Mouse (Mus musculus) gastrocnemius, adult 2 months (tissue): ENCODE measurements around the gene Sec23b. TPM values are rescaled to one million over a fixed set of nuclear protein-coding genes. Genes with fewer than 3 reads are reported as not detected.

Source experiments
- DNase-seq: peaks from one replicate; pipeline ENCODE4 v3.0.0; 2022
- H3K27ac ChIP-seq: fragments of 200-600 bp; 2 replicates; pipeline ENCODE4 v1.8.1; 2022; ENCODE audit warnings: mild to moderate bottlenecking
- H3K4me3 ChIP-seq: fragments of 200-600 bp; 2 replicates; pipeline ENCODE4 v1.8.1; 2022; ENCODE audit warnings: mild to moderate bottlenecking, moderate library complexity
- CTCF ChIP-seq: fragments of 200-600 bp; IDR thresholded peaks from 2 replicates; pipeline ENCODE4 v1.8.1; 2022; ENCODE audit warnings: antibody characterized with exemption, mild to moderate bottlenecking, moderate library complexity
- intact Hi-C: fragments of 180-260 bp; cut with DNase I; formaldehyde crosslinking; loops from one replicate; pipeline ENCODE4 v1.15.1; 2025
- long read RNA-seq, 2 experiments: library from polyadenylated mRNA; stranded (forward); transcript quantifications; one replicate each; pipeline ENCODE4 v2.0.0; 2021
- total RNA-seq, 2 experiments: library from RNA; stranded (reverse); gene quantifications; 2 replicates each; pipeline ENCODE4 v1.2.3; 2021

Gene Sec23b
- 10 to 100 TPM; 11.4 to 12.5 TPM for total RNA-seq
- long read RNA-seq, experiment 1, transcript Sec23b-201 (20 exons, 2,779 nt), result major isoform, 6 of 23 reads
- long read RNA-seq, experiment 1, partial matches to known transcripts, result 5 of 23 reads
- long read RNA-seq, experiment 1, other reads (novel, unspliced or antisense), result 12 of 23 reads
- long read RNA-seq, experiment 2, partial matches to known transcripts, result 6 of 31 reads
- long read RNA-seq, experiment 2, other reads (novel, unspliced or antisense), result 22 of 31 reads

DNA sequence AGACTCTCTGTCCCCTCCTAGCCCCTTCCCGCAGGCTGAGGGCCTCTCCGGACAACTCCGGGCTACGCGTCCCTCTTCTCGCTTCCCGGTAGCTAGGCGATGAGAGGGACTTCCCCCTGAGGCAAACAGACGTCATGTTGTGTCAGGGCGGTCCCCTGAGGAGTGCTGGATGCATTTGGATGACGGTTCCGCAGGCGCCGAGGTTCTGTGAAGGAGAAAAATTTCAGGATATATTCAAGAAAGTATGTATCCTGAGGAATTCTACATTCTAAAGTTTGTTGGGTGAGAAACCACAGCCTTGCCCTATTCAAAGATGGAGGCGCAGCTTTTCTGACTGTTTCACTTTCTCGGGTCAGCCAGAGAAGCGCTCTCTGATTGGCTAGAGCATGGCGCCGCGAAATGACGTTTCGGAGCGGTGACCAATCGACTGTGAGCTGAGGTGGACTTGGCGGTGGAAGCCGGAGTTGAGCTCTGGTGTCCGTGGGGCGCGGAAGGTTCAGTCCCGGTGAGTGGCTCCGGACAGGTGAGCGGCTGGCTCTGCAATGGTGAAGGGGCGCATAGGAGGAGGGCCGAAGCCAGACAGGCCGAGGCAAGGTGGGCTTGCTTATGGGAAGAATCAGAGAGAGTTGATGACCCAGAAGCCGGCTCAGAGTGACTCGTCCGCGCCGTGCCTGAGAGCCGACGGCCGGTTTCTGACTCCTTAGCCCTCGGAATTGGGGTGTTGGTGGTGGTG, at the start of gene Sec23b:
Gene Sec23b, plus strand, starts transcription at position 410 of the 733 bp plus-strand sequence.
- intact Hi-C loops, result loop anchor here (1.0 to 2.0 kb wide), 3 partner anchors 28 to 187 kb away; partner anchors contain the start of genes Kat14, Pet117 and Smim26
- H3K27ac ChIP-seq, result peak within 1 kb of the TSS; percentile 95
- TF ChIP-seq CTCF, result no peak; the same call in 1 of the 2 replicates
- H3K4me3 ChIP-seq, result peak within 1 kb of the TSS; percentile 83
- peak; percentile 97 for DNase-seq

DNA sequence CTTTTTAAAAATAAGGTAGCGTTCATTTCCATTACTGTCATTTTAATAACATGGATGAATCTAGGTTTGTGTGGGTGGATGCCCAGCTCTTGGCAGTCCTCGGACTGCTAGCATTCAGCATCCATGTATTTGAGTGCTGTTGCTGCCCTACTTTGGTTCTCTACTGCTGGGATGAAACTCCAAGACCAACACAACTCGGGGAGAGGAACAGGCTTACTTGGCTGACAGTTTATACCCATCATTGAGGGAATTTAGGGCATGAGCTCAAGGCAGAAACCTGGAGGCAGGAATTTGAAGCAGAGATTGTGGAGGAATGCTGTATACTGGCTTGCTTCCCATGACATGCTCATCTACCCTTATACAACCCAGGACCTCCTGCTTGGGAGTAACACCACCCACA, 41.4 kb upstream of the Sec23b start:
- TF ChIP-seq CTCF, result no peak
- no peak overlapping the region for H3K4me3 ChIP-seq
- intact Hi-C loops, result no loop called here
- no peak for DNase-seq
- no peak overlapping the region for H3K27ac ChIP-seq

DNA sequence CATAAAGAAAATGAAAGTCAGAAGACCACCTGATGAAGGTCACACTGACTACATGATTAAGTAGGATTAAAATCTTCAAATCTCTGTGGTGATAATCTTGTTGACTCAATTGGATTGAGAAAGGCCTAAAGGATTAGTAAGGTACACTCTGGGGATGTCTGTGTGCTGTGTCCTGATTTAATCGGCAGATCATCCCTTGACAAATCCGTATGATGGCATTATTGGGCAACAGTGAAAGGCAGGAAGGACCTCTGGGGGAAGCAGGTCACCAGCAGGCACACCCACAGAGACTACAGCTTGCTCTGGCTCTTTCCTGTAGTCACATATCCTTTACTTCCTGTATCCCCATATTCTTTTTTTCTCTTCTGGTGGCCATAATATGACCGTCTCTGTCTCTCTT, 36.3 kb upstream of the Sec23b start:
- Histone ChIP-seq H3K27ac (no peak overlapping the region), H3K4me3 (no peak overlapping the region)
- no peak for TF ChIP-seq CTCF
- intact Hi-C loops, result loop anchor here (10.0 kb wide), 1 partner anchor 145 kb away; no protein-coding TSS in a partner anchor
- no peak for DNase-seq

DNA sequence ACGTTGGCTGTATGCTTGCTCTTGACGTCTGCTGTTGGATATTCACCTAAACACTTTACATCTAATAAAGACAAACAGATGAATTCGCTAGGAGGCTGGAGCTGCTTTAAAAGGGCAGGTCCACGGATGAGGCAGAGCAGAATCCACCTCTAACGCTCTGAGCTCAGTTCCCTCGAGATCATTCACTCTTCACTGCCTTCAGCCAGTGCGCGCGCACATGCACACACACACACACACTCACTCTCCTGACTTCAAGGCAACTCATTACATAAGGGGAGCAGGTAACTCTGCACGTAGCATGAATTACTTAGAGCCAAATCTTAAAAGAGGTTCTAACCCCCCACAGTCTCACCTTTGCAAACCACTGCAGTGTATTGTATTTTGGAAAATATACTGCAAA, 30.2 kb upstream of the Sec23b start:
- H3K27ac ChIP-seq, result no peak overlapping the region
- H3K4me3 ChIP-seq, result no peak overlapping the region
- TF ChIP-seq CTCF, result no peak
- DNase-seq, result no peak
- intact Hi-C loops, result loop anchor here (2.0 to 10.0 kb wide), 2 partner anchors 69 to 151 kb away; partner anchors contain the start of gene Smim26

DNA sequence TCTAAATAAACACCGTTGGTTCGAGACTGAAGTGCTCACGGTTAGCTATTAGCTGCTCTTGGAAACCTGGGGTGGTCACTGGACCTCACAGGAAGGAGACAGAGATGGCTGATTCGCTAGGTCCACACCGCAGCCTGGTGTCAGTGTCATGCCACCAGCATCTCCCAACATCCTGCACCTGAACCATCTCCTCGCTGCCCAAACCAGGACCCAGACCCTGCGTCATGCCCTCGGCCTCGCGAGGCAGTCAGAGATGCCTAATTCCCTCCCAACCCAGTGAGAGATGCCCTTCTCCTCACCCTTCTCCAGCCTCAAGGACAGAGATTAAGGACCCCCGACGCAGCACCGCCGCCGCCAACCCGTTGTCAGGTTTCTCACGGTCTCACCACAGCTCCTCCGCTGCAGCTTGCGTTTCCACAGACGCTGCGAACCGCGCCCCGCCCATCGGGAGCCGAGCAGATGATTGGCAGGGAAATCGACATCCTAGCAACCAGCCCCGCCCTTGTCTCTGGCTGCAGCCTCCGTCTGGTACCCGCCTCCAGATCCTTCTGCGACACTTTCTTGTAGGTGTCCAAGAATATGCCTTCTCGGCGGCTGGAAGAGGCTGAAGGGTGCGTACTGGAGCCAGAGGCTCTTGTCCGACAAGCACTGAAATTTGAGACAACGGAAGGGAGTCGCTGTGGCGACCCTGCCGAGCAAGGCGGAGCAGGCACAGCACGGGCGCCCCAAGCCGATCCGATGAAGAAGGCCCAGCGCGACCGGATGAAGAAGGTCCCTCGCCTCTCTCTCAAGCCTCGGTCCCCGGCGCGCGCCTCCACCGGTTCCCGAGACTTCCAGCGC, 28.8 kb upstream of the Sec23b start, which contains the start of the genes Dzank1 and Polr3f:
Gene Dzank1, minus strand, starts transcription at position 434 of the 840 bp plus-strand sequence.
Gene Polr3f, plus strand, starts transcription at position 738 of the 840 bp plus-strand sequence.
- intact Hi-C loops, result loop anchor here (2.0 to 10.0 kb wide), 2 partner anchors 68 to 152 kb away; partner anchors contain the start of gene Smim26
- H3K4me3 ChIP-seq, result peak within 1 kb of the TSS; percentile 86
- peak; percentile 96 for DNase-seq
- H3K27ac ChIP-seq, result peak within 1 kb of the TSS; percentile 99
- TF ChIP-seq CTCF, result no peak

DNA sequence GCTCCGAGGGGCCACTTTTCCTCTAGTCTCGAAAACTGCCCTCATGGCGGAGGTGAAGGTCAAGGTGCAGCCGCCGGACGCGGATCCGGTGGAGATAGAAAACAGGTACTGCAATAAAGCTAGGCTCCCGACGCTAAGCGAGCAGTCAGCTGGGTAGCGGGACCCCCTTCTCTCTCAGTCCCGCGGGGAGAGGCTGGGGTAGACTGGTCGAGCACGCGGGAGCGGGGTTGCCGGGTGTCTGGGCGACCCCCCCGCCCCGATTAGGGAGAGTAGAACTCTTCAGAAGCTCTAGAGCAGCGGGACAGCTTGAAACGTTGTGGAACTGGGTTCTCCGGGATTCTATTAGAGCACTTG, 28.2 kb upstream of the Sec23b start:
- intact Hi-C loops, result loop anchor here (1.0 to 10.0 kb wide), 3 partner anchors 29 to 153 kb away; partner anchors contain the start of genes Sec23b and Smim26
- TF ChIP-seq CTCF, result no peak
- Histone ChIP-seq H3K4me3 (peak overlapping the region; percentile 86), H3K27ac (peak overlapping the region; percentile 99)
- no peak for DNase-seq

DNA sequence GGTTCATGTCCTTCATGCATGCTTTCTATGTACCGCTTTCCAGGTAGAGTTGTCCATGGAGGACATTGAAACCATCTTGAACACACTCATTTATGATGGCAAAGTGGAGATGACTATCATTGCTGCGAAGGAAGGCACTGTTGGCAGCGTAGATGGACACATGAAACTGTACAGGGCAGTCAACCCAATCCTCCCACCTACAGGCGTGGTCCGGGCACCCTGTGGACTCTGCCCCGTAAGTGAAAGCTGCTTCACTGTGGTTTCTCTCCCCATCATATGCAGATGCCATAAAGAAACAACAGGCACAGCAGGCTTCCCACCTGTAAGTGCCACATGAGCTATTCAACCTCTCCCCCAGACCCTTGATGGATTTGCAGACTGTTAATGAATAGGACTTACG, 18.9 kb upstream of the Sec23b start:
- no peak for TF ChIP-seq CTCF
- H3K4me3 ChIP-seq, result no peak overlapping the region
- DNase-seq, result no peak
- no peak overlapping the region for H3K27ac ChIP-seq
- intact Hi-C loops, result no loop called here

DNA sequence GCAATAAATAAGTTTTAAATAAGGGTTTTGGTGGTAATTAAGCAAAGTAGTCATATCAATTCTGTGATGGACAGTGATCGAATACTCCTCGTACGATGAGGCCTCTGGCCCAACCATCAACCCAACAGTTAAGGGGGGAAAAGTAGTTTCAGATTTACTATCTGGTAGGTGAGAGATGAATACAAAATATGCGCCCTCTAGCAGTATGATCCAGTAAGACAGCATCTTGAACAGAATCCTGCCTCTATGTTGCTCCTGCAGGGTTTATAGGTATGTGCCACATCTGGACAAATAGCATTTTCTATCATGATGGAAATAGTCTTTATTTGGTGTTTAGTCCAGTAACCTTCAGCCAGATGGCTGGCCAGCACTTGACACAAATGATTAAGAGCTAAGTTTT, 14.8 kb upstream of the Sec23b start:
- no peak for TF ChIP-seq CTCF
- Histone ChIP-seq H3K4me3 (no peak overlapping the region), H3K27ac (no peak overlapping the region)
- no peak for DNase-seq
- intact Hi-C loops, result no loop called here

DNA sequence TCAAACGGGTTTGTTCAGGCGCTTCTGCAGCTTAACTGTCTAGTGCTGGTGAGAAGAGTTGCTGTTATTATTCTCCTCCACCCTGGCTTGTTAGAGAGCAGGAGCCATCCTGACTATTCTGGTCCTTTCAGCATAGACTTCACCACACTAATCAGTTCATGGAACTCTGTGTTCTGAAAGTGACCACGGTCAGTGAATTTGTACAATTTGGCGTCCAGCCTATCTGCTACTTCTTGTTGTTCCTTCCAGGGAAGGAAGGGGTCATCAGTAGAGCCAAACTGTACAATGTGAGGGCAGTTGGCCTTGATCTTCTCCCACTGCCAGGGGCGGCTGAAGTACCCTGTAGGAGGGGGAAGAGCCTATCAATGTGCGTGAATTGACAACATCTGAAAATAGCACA, 12.4 kb upstream of the Sec23b start:
- no peak overlapping the region for H3K4me3 ChIP-seq
- TF ChIP-seq CTCF, result no peak
- intact Hi-C loops, result no loop called here
- no peak overlapping the region for H3K27ac ChIP-seq
- no peak for DNase-seq

DNA sequence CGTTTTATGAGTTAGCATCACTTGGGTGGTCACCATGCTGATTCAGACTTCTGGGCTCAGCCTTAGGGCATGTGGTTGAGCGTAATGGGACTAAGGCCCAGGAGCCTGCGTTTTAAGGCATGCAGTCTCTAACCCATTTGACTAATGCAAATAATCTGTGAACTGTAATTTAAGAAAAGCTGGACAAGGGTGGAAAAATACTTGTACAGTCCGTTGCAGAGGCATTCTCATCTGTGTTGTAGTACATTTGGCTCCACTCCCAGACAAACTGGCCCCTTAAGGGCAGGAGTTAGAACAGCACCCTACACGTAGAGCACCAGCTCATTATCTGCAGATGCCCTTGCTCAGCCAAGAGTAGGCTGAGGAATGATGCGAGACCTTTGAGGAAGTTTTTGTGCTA, 11.4 kb upstream of the Sec23b start:
- TF ChIP-seq CTCF, result no peak
- intact Hi-C loops, result no loop called here
- Histone ChIP-seq H3K4me3 (no peak overlapping the region), H3K27ac (no peak overlapping the region)
- no peak for DNase-seq

DNA sequence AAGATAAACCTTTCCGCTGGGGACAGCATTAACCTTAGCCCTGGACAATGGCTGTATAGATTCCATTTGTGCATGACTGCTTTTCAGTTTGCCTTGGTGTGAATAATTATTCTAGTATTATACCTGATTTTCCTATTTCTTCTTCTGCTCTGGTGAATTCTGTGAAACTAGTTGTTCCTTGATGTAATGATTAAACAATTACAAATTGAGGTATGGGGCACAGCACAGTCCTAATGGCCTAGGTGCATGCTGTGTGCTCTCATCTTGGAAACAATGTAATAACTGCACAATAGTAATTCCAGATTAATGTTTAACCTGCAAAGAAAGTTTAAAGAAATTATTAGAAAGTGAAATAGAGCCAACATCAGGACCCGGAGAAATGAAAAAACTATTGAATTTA, 11.0 kb upstream of the Sec23b start:
- intact Hi-C loops, result no loop called here
- Histone ChIP-seq H3K4me3 (no peak overlapping the region), H3K27ac (no peak overlapping the region)
- no peak for TF ChIP-seq CTCF
- DNase-seq, result no peak

DNA sequence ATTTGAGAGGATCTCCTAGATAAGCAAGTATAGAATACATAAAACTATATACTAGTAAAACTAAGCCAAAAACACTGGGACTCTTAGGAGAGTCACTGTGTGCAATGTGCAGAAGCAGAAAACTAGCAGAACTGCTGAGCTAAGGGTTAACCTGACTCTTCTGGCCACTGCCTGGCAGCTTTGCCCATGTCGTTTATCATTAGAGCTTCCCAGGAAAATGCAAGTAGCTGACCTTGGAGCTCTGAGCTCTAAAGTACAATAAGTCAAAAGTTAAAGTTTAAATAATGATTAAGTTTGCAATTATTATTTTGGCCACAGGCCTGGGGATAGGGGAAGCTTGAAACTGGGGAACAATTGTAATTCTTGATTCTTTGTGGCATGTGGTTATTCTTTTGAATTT, 10.5 kb upstream of the Sec23b start:
- no peak overlapping the region for H3K4me3 ChIP-seq
- H3K27ac ChIP-seq, result no peak overlapping the region
- intact Hi-C loops, result no loop called here
- no peak for TF ChIP-seq CTCF
- no peak for DNase-seq
